Mouse (Mus musculus) heart, adult 2 months (tissue): Measurements from ENCODE around the gene Crybg1.

Experiments
- EP300 ChIP-seq: fragments of 200-500 bp; IDR thresholded peaks from 2 replicates; pipeline ENCODE4 v1.6.1; 2011; ENCODE audit warnings: low read depth, low read length, control low read depth; ENCODE audit not compliant: insufficient read depth
- POLR2A ChIP-seq: fragments of 200-500 bp; IDR thresholded peaks from 2 replicates; pipeline ENCODE4 v1.6.1; 2011; ENCODE audit warnings: mild to moderate bottlenecking, low read depth, low read length, control low read depth; ENCODE audit not compliant: insufficient read depth

DNA sequence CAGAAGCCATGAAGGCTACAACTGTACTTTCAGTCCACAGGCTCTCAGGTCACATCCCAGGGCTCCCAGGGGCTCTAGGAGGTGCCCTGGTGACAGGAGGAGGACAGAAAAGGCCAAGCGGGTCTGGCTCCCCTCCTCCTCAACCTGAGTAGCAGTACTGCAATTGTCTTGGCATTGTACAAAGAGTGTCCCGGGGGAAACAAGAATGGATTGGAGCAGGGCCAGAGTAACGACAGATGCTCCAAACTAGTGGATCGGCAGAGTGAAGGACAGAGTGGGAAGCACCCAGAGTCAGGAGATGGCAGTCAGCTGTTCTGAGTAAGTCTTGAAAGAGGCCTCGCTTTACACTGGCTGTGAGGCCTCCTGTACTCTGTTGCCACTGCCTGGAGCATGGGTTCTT lies 18.4 kb upstream of the Crybg1 start:
- TF ChIP-seq POLR2A, result no peak
- TF ChIP-seq EP300, result no peak
